Mouse (Mus musculus) E14TG2a.4 (cell line): ENCODE results near the gene Mcm7.

Experiments
- CTCF ChIP-seq: conservative IDR thresholded peaks from 2 replicates; pipeline ENCODE4 v1.5.1; 2014; ENCODE audit warnings: low read length
- NANOG ChIP-seq: IDR thresholded peaks from 2 replicates; pipeline ENCODE4 v1.6.1; 2014; ENCODE audit warnings: borderline replicate concordance, low read length, mixed read lengths
- POU5F1 ChIP-seq: IDR thresholded peaks from 2 replicates; pipeline ENCODE4 v1.6.1; 2014; ENCODE audit warnings: low read length, borderline replicate concordance

DNA sequence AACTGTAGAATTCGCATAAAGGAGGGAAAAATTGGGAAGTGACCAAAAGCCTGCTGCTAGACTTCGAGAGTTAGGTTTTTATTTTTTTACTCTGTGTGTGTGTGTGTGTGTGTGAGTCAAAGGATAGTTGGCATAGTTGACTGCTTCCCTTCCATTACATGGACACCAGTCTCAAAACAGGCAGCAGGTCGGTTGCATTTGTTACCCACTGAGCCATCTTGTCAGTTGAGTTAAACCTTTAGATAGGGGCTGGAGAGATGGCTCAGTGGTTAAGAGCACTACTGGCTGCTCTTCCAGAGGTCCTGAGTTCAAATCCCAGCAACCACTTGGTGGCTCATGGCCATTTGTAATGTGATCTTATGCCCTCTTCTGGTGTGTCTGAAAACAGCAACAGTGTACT, 54.2 kb downstream of the Mcm7 start:
- TF ChIP-seq CTCF (0 out of 2 replicates have a peak, but pooled peaks have one; percentile 5), NANOG (no peak), POU5F1 (no peak)
